In genomic region chr12:5601084-5601654, GRCm38 (mm10) we compare ENCODE assay signal across 26 mouse cellular contexts.
DNase-seq lines count a peak whose midpoint lies in the region; ATAC-seq and TF ChIP-seq lines count a peak whose summit lies in the region.
"Had no signal": no experiment of that assay in that cellular context is flagged by ENCODE, and none has a peak within 500 bp of the region (broad histone marks: within the 10 kb centered on the region; RNA-seq: fewer than 3 reads in every experiment).

No protein-coding gene starts in this region.

- H3K9ac ChIP-seq in hindbrain, embryonic 11.5 days (ENCODE audit: low read depth, low read length): no peak overlapping the region
- H3K9ac ChIP-seq in hindbrain, postnatal 0 days (replicated peaks; ENCODE audit: low read length): no peak overlapping the region
- H3K9ac ChIP-seq in hindbrain, embryonic 14.5 days: no peak overlapping the region
- no peak overlapping the region for H3K9ac ChIP-seq in midbrain, embryonic 15.5 days
- H3K9ac ChIP-seq: embryonic facial prominence, embryonic 12.5 days; liver, embryonic 14.5 days; lung, embryonic 14.5 days had no signal

- H3K27ac ChIP-seq in hindbrain, embryonic 11.5 days (ENCODE audit: low read depth, low read length): no peak overlapping the region
- H3K27ac ChIP-seq in hindbrain, postnatal 0 days: no peak overlapping the region
- H3K27ac ChIP-seq in hindbrain, embryonic 14.5 days: no peak overlapping the region
- no peak overlapping the region for H3K27ac ChIP-seq in midbrain, embryonic 15.5 days
- H3K27ac ChIP-seq: embryonic facial prominence, embryonic 12.5 days; liver, embryonic 14.5 days had no signal

- TF ChIP-seq CTCF in hindbrain, postnatal 0 days (IDR thresholded peaks at IDR 0.05; ENCODE audit: low read depth): no peak

- DNase-seq in embryo, embryonic 10.5 days (ENCODE audit: low spot score): peak; percentile 5
- DNase-seq in embryo, embryonic 9.5 days (ENCODE audit: extremely low spot score): no peak
- DNase-seq in hindbrain, embryonic 11.5 days (ENCODE audit: low spot score): peak; percentile 8
- no peak for DNase-seq in hindbrain, postnatal 0 days (ENCODE audit: low spot score)
- DNase-seq in hindbrain, embryonic 14.5 days (ENCODE audit: low spot score): no peak
- no peak for DNase-seq in gastrocnemius, postnatal 25 days
- DNase-seq: adrenal gland, adult 8-10 months; cerebellum, adult 11 months; cerebellum, adult 9-11 months; gastrocnemius, postnatal 10 days; heart, postnatal 36 days; kidney, postnatal 25 days; liver; lung, embryonic 14.5 days; lung, postnatal 14 days; retina, postnatal 1 day; right cerebral cortex, postnatal 14 days; thymus, postnatal 4 days had no signal

- no peaks in the 10 kb centered on the region for H3K9me3 ChIP-seq in hindbrain, embryonic 11.5 days (ENCODE audit: control insufficient read depth, low read length)
- no peaks in the 10 kb centered on the region for H3K9me3 ChIP-seq in hindbrain, postnatal 0 days (ENCODE audit: low read length)
- no peaks in the 10 kb centered on the region for H3K9me3 ChIP-seq in hindbrain, embryonic 14.5 days (ENCODE audit: control insufficient read depth, low read length)
- H3K9me3 ChIP-seq in midbrain, embryonic 15.5 days: no peaks in the 10 kb centered on the region
- H3K9me3 ChIP-seq: embryonic facial prominence, embryonic 12.5 days had no signal

- H3K36me3 ChIP-seq in hindbrain, embryonic 11.5 days (ENCODE audit: control insufficient read depth, insufficient read depth, low read length): no peaks in the 10 kb centered on the region
- H3K36me3 ChIP-seq in hindbrain, postnatal 0 days (ENCODE audit: insufficient read depth, low read length): no peaks in the 10 kb centered on the region
- no peaks in the 10 kb centered on the region for H3K36me3 ChIP-seq in hindbrain, embryonic 14.5 days (replicated peaks; ENCODE audit: control insufficient read depth, insufficient read depth)
- no peaks in the 10 kb centered on the region for H3K36me3 ChIP-seq in midbrain, embryonic 15.5 days (replicated peaks)
- H3K36me3 ChIP-seq: embryonic facial prominence, embryonic 12.5 days; G1E had no signal

- ATAC-seq in hindbrain, embryonic 11.5 days (ENCODE audit: low FRiP score): peak; percentile 65; the same call in 1 of the 2 replicates
- ATAC-seq in hindbrain, postnatal 0 days: no peak
- peak; percentile 8; the same call in 1 of the 2 replicates for ATAC-seq in hindbrain, embryonic 14.5 days (ENCODE audit: low FRiP score)
- ATAC-seq in midbrain, embryonic 15.5 days (replicated peaks): peak; percentile 70
- no peak for ATAC-seq in cerebellum, adult (ENCODE audit: insufficient number of reproducible peaks, low FRiP score, low TSS enrichment)
- ATAC-seq: intestine, postnatal 0 days had no signal

- no peak overlapping the region for H3K4me3 ChIP-seq in hindbrain, embryonic 11.5 days (ENCODE audit: low read depth, low read length)
- H3K4me3 ChIP-seq in hindbrain, postnatal 0 days (ENCODE audit: low read length): no peak overlapping the region
- H3K4me3 ChIP-seq in hindbrain, embryonic 14.5 days (replicated peaks; ENCODE audit: low read length): no peak overlapping the region
- no peak overlapping the region for H3K4me3 ChIP-seq in midbrain, embryonic 15.5 days
- H3K4me3 ChIP-seq: embryonic facial prominence, embryonic 12.5 days; myocyte had no signal

- no peak overlapping the region for H3K4me2 ChIP-seq in hindbrain, embryonic 11.5 days (replicated peaks; ENCODE audit: low read depth, low read length)
- H3K4me2 ChIP-seq in hindbrain, postnatal 0 days (ENCODE audit: low read depth, low read length): no peak overlapping the region
- no peak overlapping the region for H3K4me2 ChIP-seq in hindbrain, embryonic 14.5 days (replicated peaks)
- H3K4me2 ChIP-seq in midbrain, embryonic 15.5 days: no peak overlapping the region
- H3K4me2 ChIP-seq: embryonic facial prominence, embryonic 12.5 days; heart, embryonic 11.5 days; lung, embryonic 14.5 days had no signal

- no peaks in the 10 kb centered on the region for H3K4me1 ChIP-seq in hindbrain, embryonic 11.5 days (replicated peaks; ENCODE audit: control insufficient read depth, insufficient read depth, low read length)
- H3K4me1 ChIP-seq in hindbrain, postnatal 0 days (ENCODE audit: insufficient read depth, low read length): no peaks in the 10 kb centered on the region
- H3K4me1 ChIP-seq in hindbrain, embryonic 14.5 days (replicated peaks; ENCODE audit: control insufficient read depth, insufficient read depth, low read length): no peaks in the 10 kb centered on the region
- no peaks in the 10 kb centered on the region for H3K4me1 ChIP-seq in midbrain, embryonic 15.5 days
- H3K4me1 ChIP-seq: embryonic facial prominence, embryonic 12.5 days had no signal

- WGBS in hindbrain, embryonic 11.5 days: 60% methylated on average over 9 of the region's 9 CpGs
- 54% methylated on average over 9 of the region's 9 CpGs for WGBS in hindbrain, postnatal 0 days
- WGBS in hindbrain, embryonic 14.5 days: 65% methylated on average over 9 of the region's 9 CpGs
- WGBS in midbrain, embryonic 15.5 days: 36% methylated on average over 9 of the region's 9 CpGs

- no peaks in the 10 kb centered on the region for H3K27me3 ChIP-seq in hindbrain, embryonic 11.5 days (ENCODE audit: control insufficient read depth, insufficient read depth, low read length)
- H3K27me3 ChIP-seq in hindbrain, postnatal 0 days (ENCODE audit: insufficient read depth, low read length): no peaks in the 10 kb centered on the region
- no peaks in the 10 kb centered on the region for H3K27me3 ChIP-seq in hindbrain, embryonic 14.5 days (ENCODE audit: control insufficient read depth, insufficient read depth, low read length)
- no peaks in the 10 kb centered on the region for H3K27me3 ChIP-seq in midbrain, embryonic 15.5 days (replicated peaks)
- H3K27me3 ChIP-seq: embryonic facial prominence, embryonic 12.5 days had no signal

Comparison
In these comparisons a context has a peak if more than half of its experiments do, and no peak if none do; other contexts are left out.
1. DNase-seq: peak in embryo, embryonic 10.5 days (single experiment) and hindbrain, embryonic 11.5 days (single experiment); none in embryo, embryonic 9.5 days (single experiment), hindbrain, postnatal 0 days (single experiment), hindbrain, embryonic 14.5 days (single experiment) and gastrocnemius, postnatal 25 days (single experiment).
2. ATAC-seq: peak in hindbrain, embryonic 11.5 days (single experiment), hindbrain, embryonic 14.5 days (single experiment) and midbrain, embryonic 15.5 days (single experiment); none in hindbrain, postnatal 0 days (single experiment) and cerebellum, adult (single experiment).